Mouse (Mus musculus) erythroblast, adult 5-6 weeks (primary cell): Measurements from ENCODE around the gene Dpagt1. TPM values are rescaled to one million over a fixed set of nuclear protein-coding genes. Genes with fewer than 3 reads are reported as not detected.
"Not testable (repeated sequence)": the region's sequence is repeated elsewhere in the genome, so short reads cannot be mapped to it uniquely, and the experiment has no call there.

Source experiments
- ATAC-seq: replicated peaks from 2 replicates; pipeline ENCODE4 v1.8.0; 2016; ENCODE audit warnings: moderate number of reproducible peaks, mild to moderate bottlenecking, moderate TSS enrichment, inconsistent platforms; ENCODE audit not compliant: poor library complexity, low FRiP score, severe bottlenecking
- total RNA-seq, 2 experiments: library from RNA; stranded (forward) in 1 of 2; stranded (reverse) in 1 of 2; fragments of 150-400 nt in 1 of 2; fragments of 200-764, 138-1000 nt in 1 of 2; gene quantifications; 2 replicates each; pipeline versions ENCODE4 v1.2.3 to v1.2.4; 2015 to 2017; ENCODE audit warnings: low replicate concordance in 2 of 2

The Dpagt1 gene
- total RNA-seq, 2 experiments from 2014 or later, result 4.9 to 17.1 TPM

- ATAC-seq, result 0 out of 2 replicates have a peak, but pooled peaks have one; percentile 7
These were observed 10.2 kb downstream of the Dpagt1 start for GRCm38 (mm10) chr9:44336093-44336406.

GRCm38 (mm10) chr9:44336513-44336912 is 10.7 kb downstream of the Dpagt1 start:
- 0 out of 2 replicates have a peak, but pooled peaks have one; percentile 4 for ATAC-seq

GRCm38 (mm10) chr9:44336964-44337363 is 11.1 kb downstream of the Dpagt1 start:
- no peak; the same call in 1 of the 2 replicates for ATAC-seq

- ATAC-seq, result no peak
These were observed 11.8 kb downstream of the Dpagt1 start for GRCm38 (mm10) chr9:44337436-44338169.

GRCm38 (mm10) chr9:44338574-44338973 is 12.8 kb downstream of the Dpagt1 start:
- ATAC-seq, result no peak

- ATAC-seq, result no peak
These were observed 15.7 kb downstream of the Dpagt1 start for GRCm38 (mm10) chr9:44341487-44341886.

- ATAC-seq, result peak; percentile 66
These were observed 16.4 kb downstream of the Dpagt1 start for GRCm38 (mm10) chr9:44342173-44342572.

GRCm38 (mm10) chr9:44342605-44343004 is 16.8 kb downstream of the Dpagt1 start:
- ATAC-seq, result peak; percentile 10

GRCm38 (mm10) chr9:44343290-44343689 is 17.5 kb downstream of the Dpagt1 start:
- ATAC-seq, result peak; percentile 57

- ATAC-seq, result peak; percentile 58
These were observed 18.1 kb downstream of the Dpagt1 start, which contains the start of gene Hmbs for GRCm38 (mm10) chr9:44343781-44344421. Gene Hmbs (minus strand): TSS chr9:44344228.

GRCm38 (mm10) chr9:44345570-44346433 is 20.0 kb downstream of the Dpagt1 start:
- ATAC-seq, result no peak

- ATAC-seq, result no peak
These were observed 21.3 kb downstream of the Dpagt1 start for GRCm38 (mm10) chr9:44347166-44347565.

- no peak for ATAC-seq
These were observed 21.8 kb downstream of the Dpagt1 start for GRCm38 (mm10) chr9:44347621-44348020.

GRCm38 (mm10) chr9:44348546-44348945 is 22.7 kb downstream of the Dpagt1 start:
- ATAC-seq, result no peak

GRCm38 (mm10) chr9:44351396-44351795 is 25.6 kb downstream of the Dpagt1 start:
- no peak for ATAC-seq

- no peak; the same call in 1 of the 2 replicates for ATAC-seq
These were observed 26.5 kb downstream of the Dpagt1 start for GRCm38 (mm10) chr9:44352337-44352736.

- ATAC-seq, result no peak
These were observed 27.3 kb downstream of the Dpagt1 start for GRCm38 (mm10) chr9:44353142-44353541.

- ATAC-seq, result peak; percentile 67
These were observed 31.4 kb downstream of the Dpagt1 start for GRCm38 (mm10) chr9:44357207-44357606.

- ATAC-seq, result peak; percentile 97
These were observed 35.5 kb downstream of the Dpagt1 start, which contains the start of gene Vps11 for GRCm38 (mm10) chr9:44361190-44361917. Gene Vps11 (minus strand): TSS chr9:44361670.

- not testable (repeated sequence) for ATAC-seq
These were observed 36.1 kb downstream of the Dpagt1 start for GRCm38 (mm10) chr9:44361931-44362330.
